Mouse (Mus musculus) erythroblast, embryonic 14.5 days (primary cell): Measurements from ENCODE around the gene Cdkl4. TPM values are rescaled to one million over a fixed set of nuclear protein-coding genes. Genes with fewer than 3 reads are reported as not detected.

Experiments used
- H3K27me3 ChIP-seq: 2 replicates; pipeline ENCODE4 v1.6.1; 2012; ENCODE audit warnings: inconsistent platforms; ENCODE audit not compliant: control insufficient read depth
- H3K36me3 ChIP-seq: 2 replicates; pipeline ENCODE4 v1.6.1; 2012; ENCODE audit warnings: mild to moderate bottlenecking, inconsistent platforms; ENCODE audit not compliant: control insufficient read depth
- H3K4me1 ChIP-seq: 2 replicates; pipeline ENCODE4 v1.6.1; 2012; ENCODE audit warnings: inconsistent platforms; ENCODE audit not compliant: control insufficient read depth
- H3K4me3 ChIP-seq: replicated peaks from 2 replicates; pipeline ENCODE3; 2012; ENCODE audit warnings: moderate library complexity, mild to moderate bottlenecking, inconsistent platforms
- H3K9me3 ChIP-seq: 2 replicates; pipeline ENCODE4 v1.6.1; 2012; ENCODE audit warnings: low read length, inconsistent platforms, mixed read lengths; ENCODE audit not compliant: control insufficient read depth
- GATA1 ChIP-seq: IDR thresholded peaks from 2 replicates; pipeline ENCODE4 v1.6.1; 2012; ENCODE audit warnings: low read length, inconsistent platforms, mixed read lengths
- TAL1 ChIP-seq: IDR thresholded peaks from 3 replicates; pipeline ENCODE4 v1.6.1; 2012; ENCODE audit warnings: low read length, inconsistent platforms, mixed read lengths
- polyA plus RNA-seq: library from polyadenylated mRNA; stranded (reverse); fragments of >175 nt; gene quantifications from 2 replicates; pipeline ENCODE4 v1.2.3, GENCODE M21; 2012

Cdkl4 gene
- polyA plus RNA-seq, 1 experiment: not detected

- no peaks in the 10 kb centered on the region for H3K4me1 ChIP-seq
- no peak overlapping the region for H3K4me3 ChIP-seq
- no peaks in the 10 kb centered on the region for H3K36me3 ChIP-seq
- TF ChIP-seq TAL1 (no peak), GATA1 (no peak)
- no peaks in the 10 kb centered on the region for H3K9me3 ChIP-seq
- no peaks in the 10 kb centered on the region for H3K27me3 ChIP-seq
Measured at GRCm38 (mm10) chr17:80523231-80523630, 54.4 kb downstream of the Cdkl4 start.

- Histone ChIP-seq H3K4me3 (no peak overlapping the region), H3K9me3 (no peaks in the 10 kb centered on the region), H3K36me3 (no peaks in the 10 kb centered on the region), H3K4me1 (peaks cover under 1% of the 10 kb centered on the region; the same call in 1 of the 2 replicates), H3K27me3 (no peaks in the 10 kb centered on the region)
- TF ChIP-seq TAL1 (no peak), GATA1 (no peak)
Measured at GRCm38 (mm10) chr17:80522229-80522556, 55.4 kb downstream of the Cdkl4 start.

- peaks cover 2% of the 10 kb centered on the region; the same call in 1 of the 2 replicates for H3K4me1 ChIP-seq
- H3K27me3 ChIP-seq: no peaks in the 10 kb centered on the region
- H3K36me3 ChIP-seq: no peaks in the 10 kb centered on the region
- no peaks in the 10 kb centered on the region for H3K9me3 ChIP-seq
- H3K4me3 ChIP-seq: no peak overlapping the region
- TF ChIP-seq GATA1 (no peak), TAL1 (no peak)
Measured at GRCm38 (mm10) chr17:80521521-80522228, 55.9 kb downstream of the Cdkl4 start.

GRCm38 (mm10) chr17:80520537-80520936 is 57.1 kb downstream of the Cdkl4 start:
- Histone ChIP-seq H3K4me3 (no peak overlapping the region), H3K36me3 (no peaks in the 10 kb centered on the region), H3K27me3 (no peaks in the 10 kb centered on the region), H3K9me3 (no peaks in the 10 kb centered on the region), H3K4me1 (peaks cover 2% of the 10 kb centered on the region; the same call in 1 of the 2 replicates)
- no peak for TF ChIP-seq GATA1
- TF ChIP-seq TAL1: no peak

- H3K4me3 ChIP-seq: no peak overlapping the region
- no peaks in the 10 kb centered on the region for H3K27me3 ChIP-seq
- peaks cover 9% of the 10 kb centered on the region for H3K4me1 ChIP-seq
- no peaks in the 10 kb centered on the region for H3K36me3 ChIP-seq
- no peaks in the 10 kb centered on the region for H3K9me3 ChIP-seq
- TF ChIP-seq TAL1 (no peak), GATA1 (no peak)
Measured at GRCm38 (mm10) chr17:80518811-80519210, 58.8 kb downstream of the Cdkl4 start.

- Histone ChIP-seq H3K27me3 (no peaks in the 10 kb centered on the region), H3K4me1 (peaks cover 16% of the 10 kb centered on the region)
Measured at GRCm38 (mm10) chr17:80517244-80517643, 60.4 kb downstream of the Cdkl4 start.

GRCm38 (mm10) chr17:80515956-80516355 is 61.7 kb downstream of the Cdkl4 start:
- no peak for TF ChIP-seq GATA1
- no peak for TF ChIP-seq TAL1
- H3K9me3 ChIP-seq: no peaks in the 10 kb centered on the region
- no peak overlapping the region for H3K4me3 ChIP-seq
- H3K36me3 ChIP-seq: no peaks in the 10 kb centered on the region
- no peaks in the 10 kb centered on the region for H3K27me3 ChIP-seq
- peaks cover 16% of the 10 kb centered on the region for H3K4me1 ChIP-seq

More at GRCm38 (mm10) chr17:80517244-80517643, 60.4 kb downstream of the Cdkl4 start:
- H3K4me3 ChIP-seq: no peak overlapping the region
- no peak for TF ChIP-seq TAL1
- no peak for TF ChIP-seq GATA1
- H3K9me3 ChIP-seq: no peaks in the 10 kb centered on the region
- H3K36me3 ChIP-seq: no peaks in the 10 kb centered on the region

GRCm38 (mm10) chr17:80515513-80515912 is 62.1 kb downstream of the Cdkl4 start:
- Histone ChIP-seq H3K4me1 (peaks cover 16% of the 10 kb centered on the region), H3K36me3 (no peaks in the 10 kb centered on the region), H3K27me3 (no peaks in the 10 kb centered on the region), H3K4me3 (no peak overlapping the region), H3K9me3 (no peaks in the 10 kb centered on the region)
- TF ChIP-seq TAL1 (no peak), GATA1 (no peak)

GRCm38 (mm10) chr17:80513766-80514165 is 63.8 kb downstream of the Cdkl4 start:
- no peaks in the 10 kb centered on the region for H3K36me3 ChIP-seq
- H3K4me1 ChIP-seq: peaks cover 16% of the 10 kb centered on the region
- no peak for TF ChIP-seq GATA1
- TF ChIP-seq TAL1: no peak
- no peak overlapping the region for H3K4me3 ChIP-seq
- no peaks in the 10 kb centered on the region for H3K27me3 ChIP-seq
- H3K9me3 ChIP-seq: no peaks in the 10 kb centered on the region

- Histone ChIP-seq H3K36me3 (no peaks in the 10 kb centered on the region), H3K4me3 (no peak overlapping the region), H3K9me3 (no peaks in the 10 kb centered on the region), H3K4me1 (peaks cover 14% of the 10 kb centered on the region), H3K27me3 (no peaks in the 10 kb centered on the region)
- TF ChIP-seq GATA1 (no peak), TAL1 (no peak)
Measured at GRCm38 (mm10) chr17:80510459-80510855, 67.2 kb downstream of the Cdkl4 start.
